Mouse (Mus musculus) brain, embryonic 18.5 days (tissue): Measurements from ENCODE around the gene Cbx3.
"Not testable (repeated sequence)": the region's sequence is repeated elsewhere in the genome, so short reads cannot be mapped to it uniquely, and the experiment has no call there.

Source experiments
- DNase-seq: peaks from one replicate; pipeline ENCODE4 v3.0.0-alpha.2; 2012; ENCODE audit warnings: low read depth, low spot score

The Cbx3 gene

DNA sequence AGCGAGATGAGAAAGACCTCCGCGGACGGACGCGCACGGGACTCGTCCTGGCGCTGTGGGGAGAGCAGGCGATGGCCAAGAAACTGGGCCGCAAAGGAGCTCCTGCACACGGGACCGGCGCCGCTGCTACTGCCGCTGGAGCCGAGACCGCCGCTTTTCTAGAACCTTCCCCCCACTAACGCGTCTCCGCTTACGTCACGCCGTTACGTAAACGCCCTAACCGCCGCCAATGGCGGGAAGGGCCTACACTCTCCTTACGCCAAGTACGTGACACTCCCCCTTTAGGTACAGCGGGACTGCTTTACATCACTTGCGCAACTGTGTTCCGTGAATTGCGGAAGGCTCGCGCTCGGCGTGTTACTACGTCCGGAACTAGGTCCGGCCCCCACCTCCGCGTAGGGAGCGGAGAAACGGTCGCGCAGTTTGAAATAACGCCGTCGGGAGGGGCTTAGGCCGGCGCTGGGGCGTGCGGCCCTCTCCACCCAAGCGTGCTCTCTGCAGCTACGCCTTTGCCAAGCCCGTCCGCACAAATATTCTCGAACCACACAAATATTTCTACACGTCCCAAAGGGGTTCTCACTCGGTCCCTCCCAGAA lies 347 bp upstream of the Cbx3 start, which contains the start of gene Hnrnpa2b1:
TSS of gene Hnrnpa2b1 (minus strand) at position 180 of the 596 bp plus-strand sequence.
- DNase-seq: peak; percentile 97

DNA sequence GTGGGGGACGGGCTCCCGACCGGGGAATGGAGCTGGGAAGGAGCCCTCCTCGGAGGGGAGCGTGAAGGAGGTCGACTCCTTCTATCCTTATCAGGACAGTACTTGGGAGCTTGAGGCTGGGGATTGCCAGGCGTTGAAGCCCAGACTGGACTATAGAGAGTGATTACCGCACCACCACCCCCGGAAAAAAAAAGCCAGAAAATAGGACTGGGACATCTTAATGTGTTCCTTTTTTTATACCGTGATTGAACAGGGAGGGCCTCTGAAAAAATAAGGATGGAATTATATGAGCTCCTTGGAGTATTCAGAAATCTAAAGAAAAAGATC lies 982 bp downstream of the Cbx3 start:
- DNase-seq: no peak

DNA sequence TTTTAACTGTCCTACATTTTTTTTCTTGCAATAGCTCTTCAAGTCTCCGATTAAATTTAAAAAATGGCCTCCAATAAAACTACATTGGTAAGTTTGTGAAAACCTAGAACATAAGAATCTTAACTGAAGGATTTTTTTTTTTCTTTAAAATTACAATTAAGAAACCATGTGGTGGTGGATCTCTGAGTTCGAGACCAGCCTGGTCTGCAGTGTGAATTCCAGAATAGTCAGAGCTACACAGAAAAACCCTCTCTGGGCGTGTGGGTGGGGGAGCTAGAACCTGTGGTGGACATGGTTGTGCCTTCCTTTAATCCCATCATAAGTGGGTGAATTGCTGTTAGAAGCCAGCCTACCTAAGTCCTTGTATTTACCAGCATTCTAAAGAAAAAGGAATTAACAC lies 1.6 kb downstream of the Cbx3 start:
- no peak for DNase-seq

DNA sequence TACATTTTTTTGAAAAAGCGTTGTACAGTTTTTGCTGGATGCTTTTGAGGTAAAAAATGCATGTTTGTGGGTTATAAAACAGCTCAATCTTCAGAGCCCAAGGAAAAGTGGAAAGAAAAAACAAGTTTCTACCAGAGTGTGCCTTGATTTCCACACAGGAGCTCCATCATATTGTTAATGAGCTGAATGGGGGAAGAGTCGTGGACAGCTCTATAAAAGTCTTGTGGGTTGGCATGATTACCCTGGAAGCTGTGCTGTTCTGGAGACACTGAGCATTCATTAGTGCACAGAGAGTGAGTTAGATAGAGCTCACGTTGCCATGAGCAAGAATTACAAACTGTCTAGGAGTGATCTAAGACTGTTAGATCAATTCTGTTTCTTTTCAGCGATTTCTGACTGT lies 2.1 kb downstream of the Cbx3 start:
- no peak for DNase-seq

DNA sequence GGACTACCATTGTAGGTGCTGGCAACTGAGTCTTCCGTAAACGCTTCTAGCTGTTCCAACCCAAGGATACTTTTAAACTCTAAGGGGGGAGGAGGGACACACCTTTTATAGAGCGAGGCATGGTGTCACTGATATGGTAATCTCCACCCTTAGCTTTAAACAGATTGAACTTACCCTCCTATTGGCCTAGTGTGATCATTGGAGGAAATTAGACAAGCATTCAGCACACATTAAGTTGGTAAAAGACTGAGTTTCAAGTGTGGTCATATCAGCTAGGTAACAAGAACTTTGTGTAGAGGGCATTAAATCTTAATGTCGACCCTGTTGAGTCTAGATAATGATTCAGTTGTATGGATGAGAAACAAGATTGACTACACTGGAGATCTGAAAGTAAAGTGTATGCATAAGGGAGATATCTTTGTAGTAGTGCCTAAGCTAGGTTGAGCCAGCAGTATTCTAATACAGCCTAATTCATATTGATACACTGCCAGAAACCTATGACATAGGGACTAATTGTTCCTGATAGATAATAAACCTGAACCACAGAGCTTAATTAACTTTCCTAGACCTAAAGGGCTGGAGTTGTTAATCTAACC lies 9.1 kb downstream of the Cbx3 start:
- DNase-seq: no peak

DNA sequence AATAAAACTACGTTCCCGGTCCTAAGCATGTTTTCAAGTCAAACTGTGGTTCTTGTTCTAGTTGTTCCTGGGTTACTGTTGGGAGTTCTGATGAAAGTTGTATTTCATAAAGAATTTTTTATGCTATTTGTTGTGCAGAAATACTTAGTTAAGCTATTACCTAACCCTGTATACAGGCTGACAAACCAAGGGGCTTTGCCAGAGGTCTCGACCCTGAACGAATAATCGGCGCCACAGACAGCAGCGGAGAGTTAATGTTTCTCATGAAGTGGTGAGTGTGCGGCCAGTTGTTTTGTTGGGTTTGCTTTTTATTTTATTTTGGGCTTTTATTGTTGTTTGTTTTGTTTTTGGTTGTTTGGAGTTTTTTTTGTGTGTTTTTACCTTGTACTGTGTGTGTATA lies 11.4 kb downstream of the Cbx3 start:
- DNase-seq: no peak

DNA sequence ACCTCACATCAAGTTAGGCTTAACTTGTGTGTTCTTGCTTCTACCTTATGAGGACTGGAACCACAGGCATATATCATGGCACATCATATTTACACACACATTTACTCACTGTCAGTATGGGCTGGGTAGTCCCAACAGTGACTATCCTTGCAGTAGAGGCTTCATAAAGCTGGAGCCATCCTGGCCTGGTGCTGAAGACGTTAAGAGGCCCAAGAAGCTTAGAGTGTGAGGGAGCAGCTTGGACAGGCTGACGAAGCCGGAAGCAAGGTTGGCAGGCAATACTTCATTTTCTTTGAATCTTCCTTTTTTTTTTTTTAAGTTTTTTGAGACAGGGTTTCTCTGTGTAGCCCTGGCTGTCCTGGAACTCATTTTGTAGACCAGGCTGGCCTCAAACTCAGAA lies 13.7 kb downstream of the Cbx3 start:
- DNase-seq: no peak

DNA sequence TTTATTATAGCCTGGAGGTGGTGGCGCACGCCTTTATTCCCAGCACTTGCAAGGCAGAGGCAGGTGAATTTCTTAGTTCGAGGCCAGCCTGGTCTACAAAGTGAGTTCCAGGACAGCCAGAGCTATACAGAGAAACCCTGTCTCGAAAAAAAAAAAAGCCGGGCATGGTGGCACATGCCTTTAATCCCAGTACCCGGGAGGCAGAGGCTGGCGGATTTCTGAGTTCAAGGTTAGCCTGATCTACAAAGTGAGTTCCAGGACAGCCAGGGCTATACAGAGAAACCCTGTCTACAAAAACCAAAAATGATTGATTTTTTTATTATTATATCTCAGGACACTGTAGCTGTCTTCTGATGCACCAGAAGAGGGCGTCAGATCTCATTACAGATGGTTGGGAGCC lies 14.4 kb downstream of the Cbx3 start:
- DNase-seq: not testable (repeated sequence)

DNA sequence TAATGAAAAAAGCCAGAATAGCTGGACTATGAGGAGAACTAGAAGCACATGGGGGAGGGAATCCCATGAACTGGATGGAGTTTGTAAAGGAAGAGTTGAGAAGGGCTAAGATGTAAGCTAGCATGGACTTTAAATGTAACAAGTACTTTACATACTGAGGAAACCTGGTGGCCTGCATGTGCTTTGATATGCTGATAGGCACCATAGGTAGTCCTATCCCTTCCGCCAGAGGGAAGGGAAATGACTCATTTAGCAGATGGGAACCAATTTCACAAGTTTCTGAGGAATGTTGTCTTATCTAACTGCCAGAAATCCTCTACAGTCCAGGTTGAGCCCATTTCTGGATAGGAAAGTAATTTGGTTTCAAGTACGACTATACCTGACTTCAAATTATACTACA lies 15.5 kb downstream of the Cbx3 start:
- DNase-seq: no peak

DNA sequence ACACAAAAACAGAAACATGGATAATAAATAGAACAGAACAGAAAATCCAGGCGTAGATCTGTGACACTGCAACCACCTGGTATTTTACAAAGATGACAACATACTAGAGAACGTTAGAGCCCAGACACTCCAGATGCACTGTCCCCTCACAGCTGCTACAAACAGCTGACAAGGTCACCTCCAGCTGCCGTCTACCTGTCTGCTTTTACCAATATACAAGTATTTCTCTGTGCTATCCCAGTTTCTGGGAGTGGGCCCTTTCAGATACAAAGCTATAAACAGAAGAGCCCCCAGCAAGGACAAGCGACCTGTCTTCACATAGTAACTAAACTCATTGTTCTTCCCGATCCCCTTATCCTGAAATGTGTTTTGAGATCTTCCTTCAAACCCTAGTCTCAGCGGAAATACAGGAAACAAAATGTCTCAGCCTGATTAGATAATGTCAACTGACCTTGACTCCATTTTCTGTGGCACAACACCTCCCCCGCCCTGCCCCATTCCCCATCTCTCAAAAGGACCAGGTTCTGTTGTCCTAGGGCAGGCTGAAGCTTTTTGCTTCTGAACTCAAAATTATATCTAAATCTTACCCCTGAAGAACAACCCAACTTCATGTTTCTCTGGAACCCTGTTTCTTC lies 16.0 kb downstream of the Cbx3 start:
- DNase-seq: no peak

DNA sequence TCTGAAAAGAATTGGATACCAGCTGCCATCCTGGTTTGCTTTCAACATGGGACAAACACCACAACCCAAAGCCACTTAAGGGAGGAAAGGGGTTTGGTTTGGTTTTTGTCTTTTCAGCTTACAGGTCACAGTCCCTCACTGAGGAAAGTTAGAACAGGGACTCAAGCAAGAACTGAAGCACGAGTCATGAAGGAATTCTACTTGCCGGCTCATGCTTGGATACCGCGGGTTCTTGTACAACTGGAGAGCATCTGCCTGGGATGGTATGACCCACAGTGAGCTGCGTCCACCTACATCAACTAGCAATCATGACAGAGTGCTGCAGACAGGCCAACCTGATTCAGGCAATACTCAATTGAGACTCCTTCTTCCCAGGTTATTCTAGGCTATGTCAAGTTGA lies 16.6 kb downstream of the Cbx3 start:
- DNase-seq: no peak

DNA sequence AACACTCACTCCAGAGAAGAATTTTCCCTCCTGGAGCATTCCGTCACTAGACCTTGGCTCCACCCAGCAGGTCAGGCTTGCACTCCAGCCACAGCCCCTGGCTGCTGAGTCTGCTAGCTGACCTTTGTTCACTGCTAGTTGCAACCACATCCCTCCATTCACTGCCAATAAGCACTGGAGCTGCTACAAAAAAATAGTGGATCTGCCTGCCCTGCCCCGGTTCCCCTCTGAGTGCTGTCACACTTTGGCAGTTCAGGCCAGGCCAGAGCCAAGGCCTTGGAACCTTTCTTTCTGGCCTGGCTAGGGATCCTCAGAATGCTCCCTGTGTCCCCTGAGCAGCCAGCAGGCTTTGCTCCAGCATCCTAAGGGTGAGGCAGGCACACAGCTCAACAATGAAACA lies 19.6 kb downstream of the Cbx3 start:
- DNase-seq: no peak

DNA sequence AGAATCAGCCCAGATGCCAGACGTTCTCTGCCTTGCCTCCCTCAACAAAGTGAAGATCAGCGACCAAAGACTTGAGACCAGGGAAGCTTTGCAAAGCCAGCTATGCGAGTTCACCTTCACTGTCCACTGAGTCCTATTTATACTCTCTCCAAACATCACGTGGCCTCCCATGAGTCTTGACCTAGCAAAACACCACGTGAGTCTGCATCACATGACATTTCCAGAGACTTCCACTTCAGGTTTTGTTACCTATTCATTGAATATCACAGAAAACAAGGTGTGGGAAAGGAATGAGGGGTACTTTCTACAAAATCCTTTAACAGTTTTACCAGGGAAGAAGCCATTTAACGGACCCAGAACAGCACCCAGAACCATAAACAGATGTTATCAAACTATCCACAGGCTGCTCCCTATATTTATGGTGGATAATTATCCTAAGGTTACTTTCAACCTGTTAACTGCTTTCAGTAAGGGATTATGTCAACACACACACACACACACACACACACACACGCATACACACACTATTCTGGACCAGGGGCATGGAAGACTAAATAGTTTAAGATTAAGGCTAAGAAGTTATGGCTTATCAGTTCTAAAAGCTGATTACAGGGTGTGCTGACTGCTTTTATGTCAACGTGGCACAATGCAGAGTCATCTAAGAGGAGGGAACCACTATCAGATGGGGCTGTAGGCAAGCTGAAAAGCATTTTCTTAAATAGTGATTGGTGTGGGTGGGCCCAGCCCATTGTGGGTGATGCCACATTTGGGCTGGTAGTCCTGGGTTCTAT lies 27.4 kb downstream of the Cbx3 start:
- DNase-seq: no peak

DNA sequence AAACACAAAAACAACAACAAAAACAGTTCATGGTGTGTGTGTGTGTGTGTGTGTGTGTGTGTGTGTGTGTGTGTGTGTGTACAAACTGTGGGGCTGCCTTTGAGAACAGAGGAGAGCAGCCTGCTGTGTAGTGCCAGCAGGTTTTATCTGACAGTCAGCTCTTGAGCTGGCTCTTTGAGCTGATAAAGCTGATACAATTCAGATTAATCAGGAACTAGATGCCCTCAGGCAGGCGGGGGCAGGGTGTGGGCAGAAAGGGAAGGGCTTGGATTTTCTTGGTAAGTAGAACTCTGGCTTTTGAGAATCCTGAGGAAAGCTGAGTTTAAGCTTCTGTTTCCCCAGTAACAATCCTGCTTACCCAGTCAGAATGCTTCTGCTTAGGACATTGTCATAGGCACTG lies 35.5 kb downstream of the Cbx3 start:
- DNase-seq: no peak

DNA sequence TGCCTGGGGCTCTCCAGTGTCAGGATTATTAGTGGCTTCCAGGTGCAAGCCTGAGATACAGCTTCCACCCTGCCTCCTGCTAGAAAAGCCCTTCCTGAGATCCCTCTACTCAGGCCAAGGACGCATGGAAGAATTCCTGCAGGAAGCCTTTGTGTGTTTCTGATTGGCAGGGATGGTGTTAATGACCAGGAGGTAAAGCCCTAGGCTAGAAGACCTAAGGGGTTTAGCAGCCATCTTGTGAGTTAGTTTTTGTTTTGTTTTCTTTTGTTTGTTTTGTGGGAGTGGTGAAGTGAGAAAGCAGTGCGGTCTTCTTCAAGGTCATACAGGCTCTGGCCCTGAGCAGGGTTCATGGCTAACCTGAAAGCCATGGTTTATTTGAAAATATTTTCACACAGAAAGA lies 37.4 kb downstream of the Cbx3 start:
- no peak for DNase-seq

DNA sequence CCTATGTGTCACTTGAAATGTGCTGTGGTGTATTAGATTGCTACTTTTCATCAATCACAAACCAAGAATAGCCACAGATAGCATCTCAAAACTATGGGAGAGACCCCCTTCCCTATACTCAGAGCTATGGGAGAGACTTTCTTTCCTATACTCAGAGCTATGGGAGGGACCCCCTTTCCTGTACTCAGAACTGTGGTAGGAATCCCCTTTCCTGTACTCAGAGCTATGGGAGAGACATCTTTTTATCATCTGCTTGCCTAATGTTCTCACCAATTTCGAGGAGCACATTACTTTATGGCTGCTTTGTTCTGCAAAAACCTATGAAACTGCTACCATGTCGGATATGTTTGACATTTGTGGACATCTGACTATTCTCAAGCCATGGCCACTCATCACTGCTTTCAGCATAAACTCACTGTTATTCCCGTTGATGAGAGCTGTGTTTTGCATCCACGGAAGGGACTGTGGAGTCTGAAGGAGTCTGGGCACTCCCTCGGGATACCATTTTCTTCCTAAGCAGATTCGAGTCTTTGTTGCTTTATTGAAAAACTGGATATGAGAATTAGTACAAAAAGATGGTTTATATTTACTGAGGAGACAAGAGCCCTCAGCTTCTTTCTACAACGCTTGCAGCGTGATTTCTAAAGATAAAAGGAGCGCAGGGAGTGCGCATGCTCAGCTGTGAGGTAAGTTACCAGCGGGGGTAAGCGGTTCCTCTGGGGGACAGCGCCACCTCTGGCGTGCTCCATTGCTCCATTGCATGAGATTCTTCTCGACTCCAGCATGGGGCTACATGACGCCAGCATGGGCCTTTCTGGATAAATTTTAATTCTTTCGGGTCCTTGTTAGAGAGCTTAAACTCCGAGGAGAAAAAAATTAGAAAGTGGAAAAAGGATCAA lies 38.8 kb downstream of the Cbx3 start:
- no peak for DNase-seq

DNA sequence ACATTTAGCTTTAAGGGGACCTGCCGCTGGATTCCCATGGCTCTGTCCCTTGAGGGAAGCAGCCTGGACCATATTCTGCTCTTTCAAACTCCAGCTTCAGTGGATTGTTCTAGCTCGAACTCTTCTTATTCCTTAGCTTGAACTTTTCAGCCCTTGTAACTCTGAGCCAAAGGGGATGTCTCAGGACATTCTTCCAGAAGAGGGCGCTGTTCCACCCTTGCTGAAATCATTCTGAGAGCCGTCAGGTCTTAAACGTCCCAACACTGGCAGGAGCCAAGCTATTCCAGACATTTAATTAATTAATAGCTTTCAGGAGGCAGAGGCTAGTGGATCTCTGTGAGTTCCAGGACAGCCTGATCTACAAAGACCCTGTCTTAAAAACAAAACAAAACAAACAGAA lies 39.9 kb downstream of the Cbx3 start:
- DNase-seq: no peak

DNA sequence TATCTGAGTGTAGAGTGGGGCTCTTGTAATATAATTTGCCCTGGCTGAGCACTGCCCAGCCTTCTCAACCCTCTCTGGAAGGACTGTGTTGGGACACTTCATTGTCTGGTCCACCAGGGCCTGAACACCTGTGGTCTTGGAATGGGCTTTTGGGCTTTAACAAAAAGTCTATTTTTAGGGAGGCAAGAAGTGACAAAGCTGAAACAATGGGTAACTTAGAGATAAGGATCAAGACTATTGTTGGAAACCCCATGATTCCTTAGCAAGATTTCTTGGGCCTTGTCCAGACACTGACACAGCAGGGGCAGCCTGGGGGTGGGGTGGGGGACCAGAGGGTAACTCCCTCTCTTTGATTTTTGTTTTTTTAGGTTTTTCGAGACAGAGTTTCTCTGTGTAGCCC lies 40.8 kb downstream of the Cbx3 start:
- no peak for DNase-seq

DNA sequence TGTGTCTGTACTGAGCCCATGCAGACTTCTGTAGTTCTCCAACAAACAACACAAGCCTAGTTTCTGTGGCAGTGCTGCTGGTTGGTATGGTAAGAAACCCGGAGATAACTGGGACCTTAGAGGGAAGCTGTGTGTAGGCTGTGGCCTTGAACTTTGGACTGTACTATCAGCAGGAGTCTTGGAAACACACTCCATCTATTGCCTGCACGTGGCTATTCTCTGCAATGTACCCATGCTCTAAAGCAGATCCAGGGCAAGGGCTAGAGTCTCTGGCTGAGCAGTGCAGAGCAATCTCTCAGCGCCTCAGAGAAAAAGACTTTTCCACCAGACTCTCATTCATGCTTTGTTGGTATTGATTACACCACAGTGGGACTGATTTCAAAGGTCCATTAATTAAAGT lies 43.6 kb downstream of the Cbx3 start:
- DNase-seq: no peak

DNA sequence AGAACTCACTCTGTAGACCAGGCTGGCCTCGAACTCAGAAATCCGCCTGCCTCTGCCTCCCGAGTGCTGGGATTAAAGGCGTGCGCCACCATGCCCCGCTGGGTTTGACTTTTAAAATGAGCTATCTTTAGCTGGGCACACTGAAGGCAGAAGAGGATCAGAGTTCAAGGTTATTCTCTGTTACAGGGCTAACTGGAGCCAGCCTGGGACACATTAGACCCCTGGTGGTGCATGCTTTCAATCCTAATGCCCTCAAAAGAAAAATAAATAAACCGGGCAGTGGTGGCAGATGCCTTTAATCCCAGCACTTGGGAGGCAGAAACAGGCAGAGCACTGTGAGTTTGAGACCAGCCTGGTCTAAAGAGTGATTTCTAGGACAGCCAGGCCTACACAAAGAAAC lies 44.7 kb downstream of the Cbx3 start:
- no peak for DNase-seq

DNA sequence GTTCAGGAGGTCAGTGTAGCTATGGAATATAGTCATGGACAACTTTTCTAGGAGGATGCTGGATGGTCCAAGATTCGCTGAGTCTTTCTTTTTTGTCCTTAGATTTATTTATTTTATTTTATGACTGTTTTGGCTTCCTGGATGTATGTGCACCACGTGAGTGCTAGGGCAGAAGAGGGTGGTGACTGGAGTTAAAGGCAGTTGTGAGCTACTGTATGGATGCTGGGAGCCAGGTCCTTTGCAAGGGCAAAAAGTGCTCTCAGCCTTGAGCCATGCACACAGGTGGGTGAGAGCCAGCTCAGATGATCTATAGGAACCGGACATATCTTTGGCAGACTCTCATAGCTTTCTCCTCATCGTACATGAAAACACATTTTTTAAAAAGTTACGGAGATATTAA lies 53.1 kb downstream of the Cbx3 start:
- DNase-seq: no peak

DNA sequence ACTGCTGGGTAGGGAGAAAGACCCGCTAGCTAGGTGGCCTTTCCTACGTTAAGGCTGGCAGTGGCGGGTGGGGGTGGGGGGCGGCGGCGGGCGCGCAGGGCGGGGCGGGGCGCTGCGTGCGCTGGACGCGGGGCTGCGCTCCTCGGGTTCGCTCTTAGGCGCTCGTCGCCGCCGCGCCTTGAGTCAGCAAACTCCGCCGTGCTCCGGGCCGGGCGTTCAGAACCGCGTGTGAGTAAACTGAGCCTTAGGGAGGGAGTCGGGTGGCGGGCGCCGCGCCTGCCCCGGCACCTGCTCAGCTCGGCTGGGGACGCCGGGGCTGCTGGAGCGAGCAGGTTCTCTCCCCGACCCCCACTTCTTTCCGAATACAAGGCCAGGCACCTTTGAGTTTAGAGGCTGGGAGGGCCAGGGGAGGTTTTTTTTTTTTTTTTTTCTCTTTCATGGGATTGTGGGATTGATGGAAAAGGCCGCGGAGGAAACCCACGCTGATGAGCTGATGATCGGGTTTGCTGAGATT lies 53.7 kb downstream of the Cbx3 start, which contains the start of gene Snx10:
TSS of gene Snx10 (plus strand) at position 95 of the 514 bp plus-strand sequence.
- DNase-seq: no peak
